Mouse (Mus musculus): ENCODE results near the gene Ggta1.

The Ggta1 gene

DNA sequence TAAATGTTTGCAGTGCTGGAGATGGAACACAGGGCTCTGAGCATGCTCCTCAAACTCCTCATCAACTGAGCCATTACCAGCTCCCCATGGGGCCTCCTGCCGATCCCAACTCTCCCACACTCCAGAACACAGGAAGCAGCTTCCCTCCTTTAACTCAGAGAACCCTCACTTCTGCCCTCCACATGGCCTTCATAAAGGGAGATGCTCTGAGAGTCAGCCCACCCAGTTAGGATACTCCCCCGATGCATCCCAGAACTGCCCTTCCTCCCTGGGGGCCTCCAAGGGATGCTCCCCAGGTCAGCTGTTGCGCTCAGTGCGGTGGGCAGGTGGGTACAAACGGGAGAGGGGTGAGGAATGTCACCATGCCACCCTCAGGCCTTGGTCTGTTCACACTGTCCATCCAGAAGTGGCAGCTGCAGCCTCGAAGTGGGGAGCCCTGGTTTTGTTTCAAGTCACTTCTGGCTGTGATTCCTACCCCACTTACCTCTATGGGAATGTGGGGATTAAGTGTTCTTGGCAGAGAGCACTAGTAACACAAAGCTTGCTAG lies 28.4 kb downstream of the Ggta1 start:
- DNase-seq (ENCODE audit: low read depth, low spot score): no peak

DNA sequence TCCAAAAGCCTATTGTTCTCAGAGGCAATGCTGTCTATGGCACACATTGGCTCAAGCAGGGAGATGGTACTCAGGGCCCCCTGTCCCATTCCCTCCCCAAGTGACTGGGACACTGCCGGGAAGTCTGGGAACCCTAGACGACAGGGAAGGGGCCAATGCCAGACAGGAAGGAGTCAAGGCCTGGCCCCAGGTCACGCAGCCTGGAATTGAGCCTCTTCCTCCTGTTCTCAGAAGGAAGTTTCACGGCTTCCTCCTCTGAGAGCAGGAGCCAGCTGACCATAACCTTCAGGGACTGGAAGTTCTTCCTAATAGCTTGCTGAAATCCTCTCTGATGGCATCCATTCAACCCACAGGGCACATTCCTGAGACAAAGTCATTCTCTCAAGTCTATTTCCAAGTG lies 29.6 kb downstream of the Ggta1 start:
- no peak for DNase-seq (ENCODE audit: low read depth, low spot score)

DNA sequence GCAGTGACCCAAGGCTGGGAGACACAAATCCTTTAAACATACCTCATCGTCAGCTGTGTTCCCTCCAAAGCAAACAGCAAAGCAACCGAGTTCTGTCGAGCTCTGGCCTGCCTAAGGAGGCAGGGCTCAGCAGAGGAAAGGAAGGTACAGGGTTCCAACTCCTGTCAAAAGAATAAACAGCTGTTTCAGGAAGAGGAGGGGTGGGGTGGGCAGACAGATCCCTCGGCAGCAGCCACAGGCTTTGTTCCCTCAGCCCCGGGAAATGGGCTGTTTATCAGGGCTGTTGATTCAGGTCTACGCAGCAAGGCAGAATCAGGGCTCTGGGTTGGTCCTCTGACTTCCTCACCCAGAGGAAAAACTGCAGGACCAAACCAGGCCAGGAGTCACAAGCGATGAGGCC lies 30.6 kb downstream of the Ggta1 start:
- DNase-seq (ENCODE audit: low read depth, low spot score): no peak

DNA sequence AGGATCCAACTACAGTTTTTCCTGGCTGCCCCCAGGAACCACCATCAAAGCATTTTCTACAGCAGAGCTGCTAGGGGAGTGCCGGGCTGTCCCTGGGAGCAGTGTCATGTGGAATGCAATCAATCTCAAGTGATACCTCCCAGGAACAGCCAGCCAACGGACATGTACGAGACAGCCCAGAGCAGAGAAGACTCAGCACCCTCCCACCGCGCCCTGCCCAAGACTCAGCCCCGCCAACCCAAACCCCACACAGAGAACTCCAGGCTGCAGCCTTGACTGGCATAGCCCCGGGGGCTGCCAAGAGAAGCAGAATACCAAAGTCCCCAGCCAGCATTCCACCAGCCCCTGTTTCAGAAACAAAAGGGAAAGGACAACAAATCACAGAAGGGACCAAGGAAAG lies 31.0 kb downstream of the Ggta1 start:
- DNase-seq (ENCODE audit: low read depth, low spot score): no peak

DNA sequence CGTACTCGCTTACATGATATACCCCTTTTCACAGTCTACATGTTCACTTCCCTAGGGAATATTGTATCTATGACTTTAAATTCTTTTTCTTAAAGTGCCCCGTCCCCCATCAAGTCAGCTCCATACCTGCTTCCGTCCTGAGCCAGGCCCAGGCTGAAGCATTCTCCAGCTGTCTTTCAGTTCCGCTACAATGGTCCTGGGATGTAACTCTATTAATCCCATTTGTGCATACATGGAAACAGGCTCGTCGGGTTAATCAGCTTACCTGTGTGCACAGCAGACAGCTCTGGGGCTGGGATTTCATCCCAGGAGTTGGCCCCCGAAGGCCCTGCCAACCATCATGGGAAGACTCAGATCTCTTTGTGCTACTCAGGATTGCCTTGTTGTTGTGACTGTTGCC lies 32.2 kb downstream of the Ggta1 start:
- no peak for DNase-seq (ENCODE audit: low read depth, low spot score)

DNA sequence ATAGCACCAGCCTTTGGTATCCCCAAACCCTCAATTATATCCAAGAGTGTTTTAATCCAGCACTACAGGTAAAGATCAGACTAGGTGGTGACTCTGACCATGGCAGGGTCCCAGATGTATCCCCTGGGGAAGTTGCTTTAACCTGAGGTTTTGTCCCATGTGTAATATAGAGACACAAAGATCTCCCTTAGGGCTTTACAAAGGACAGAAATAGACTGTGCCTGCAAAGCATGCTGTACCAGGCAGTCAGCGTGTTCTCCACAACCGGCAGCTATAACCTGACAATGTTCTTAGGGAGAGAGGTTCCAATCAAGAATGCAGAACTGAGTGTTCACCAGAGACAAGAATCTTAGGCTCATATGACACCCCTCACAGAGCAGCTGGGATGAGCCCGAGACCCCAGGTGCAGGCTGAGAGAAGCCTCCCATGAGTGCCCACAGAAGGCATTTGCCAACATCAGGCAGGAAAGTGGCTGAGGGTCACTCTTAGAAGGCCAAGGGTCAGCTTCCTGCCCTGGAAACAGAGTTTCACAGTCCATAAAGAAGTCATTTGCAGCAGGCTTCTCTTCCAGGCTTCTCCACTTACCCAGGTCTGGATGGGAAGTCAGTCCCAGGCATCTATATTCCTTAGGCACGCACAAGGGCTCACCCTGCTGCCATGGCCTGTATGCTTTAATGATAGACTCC lies 34.3 kb downstream of the Ggta1 start:
- no peak for DNase-seq (ENCODE audit: low read depth, low spot score)

DNA sequence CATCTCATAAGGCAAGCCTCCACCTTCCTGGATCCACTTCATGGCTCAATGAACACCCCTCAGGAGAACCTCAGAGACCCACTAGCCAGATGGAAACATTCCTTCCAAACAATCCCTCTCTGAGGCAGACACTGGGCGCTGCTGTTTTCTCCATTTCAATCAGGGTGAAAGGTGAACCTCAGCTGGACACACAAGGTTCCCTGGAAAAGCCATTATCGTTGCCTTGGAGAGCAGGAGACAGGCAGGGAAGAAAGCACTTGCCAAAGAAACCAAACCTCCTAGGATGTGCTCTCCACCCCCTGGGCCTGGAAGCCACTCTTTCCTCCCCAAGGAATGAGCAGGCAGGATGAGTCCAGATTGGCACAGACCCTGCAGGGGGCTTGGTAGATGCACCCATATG lies 35.5 kb downstream of the Ggta1 start:
- no peak for DNase-seq (ENCODE audit: low read depth, low spot score)

DNA sequence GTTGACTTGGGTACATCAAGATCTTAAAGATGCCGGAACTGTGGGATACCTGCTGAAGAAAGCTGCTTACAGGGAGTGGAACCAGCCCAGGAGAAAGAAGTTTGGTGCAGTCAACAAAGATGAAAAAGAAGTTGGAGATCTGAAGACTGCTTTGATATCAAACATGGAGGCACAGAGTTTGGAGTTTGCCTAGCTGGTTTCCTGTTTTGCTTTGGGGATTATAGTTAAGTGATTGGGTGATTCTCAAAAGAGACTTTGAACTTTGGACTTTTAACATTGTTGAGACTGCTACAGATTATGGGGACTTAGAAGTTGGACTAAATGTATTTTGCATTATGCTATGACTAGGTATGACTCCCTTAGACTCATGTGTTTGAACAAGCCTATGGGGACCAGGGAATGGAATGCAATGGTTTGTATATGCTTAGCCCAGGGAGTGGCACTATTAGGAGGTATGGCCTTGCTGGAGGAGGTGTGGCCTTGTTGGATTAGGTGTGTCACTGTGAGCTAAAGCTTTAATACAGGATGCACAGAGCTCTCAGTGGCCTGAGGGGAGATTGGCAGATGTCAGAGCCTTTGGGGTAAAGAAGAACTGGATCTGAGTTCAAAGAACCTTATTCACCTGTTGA lies 39.2 kb downstream of the Ggta1 start:
- DNase-seq (ENCODE audit: low read depth, low spot score): no peak

DNA sequence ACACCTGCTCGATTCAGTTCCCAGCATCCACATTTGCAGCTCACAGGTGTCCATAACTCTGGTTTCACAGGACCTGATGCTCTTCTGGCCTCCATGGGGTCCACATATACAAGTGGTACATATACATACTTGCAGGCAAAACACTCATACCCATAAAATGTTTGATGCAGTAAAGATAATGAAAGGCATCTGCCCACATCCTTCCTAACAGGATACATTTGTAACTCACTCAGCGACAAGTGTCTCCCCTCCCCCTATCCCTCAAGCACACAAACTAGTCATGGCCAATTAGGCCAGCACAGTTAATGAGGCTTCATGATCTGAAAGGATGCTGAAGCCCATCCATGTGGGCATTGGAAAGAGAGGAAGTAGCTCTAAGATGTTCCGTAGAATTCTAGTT lies 40.6 kb downstream of the Ggta1 start:
- DNase-seq (ENCODE audit: low read depth, low spot score): no peak

DNA sequence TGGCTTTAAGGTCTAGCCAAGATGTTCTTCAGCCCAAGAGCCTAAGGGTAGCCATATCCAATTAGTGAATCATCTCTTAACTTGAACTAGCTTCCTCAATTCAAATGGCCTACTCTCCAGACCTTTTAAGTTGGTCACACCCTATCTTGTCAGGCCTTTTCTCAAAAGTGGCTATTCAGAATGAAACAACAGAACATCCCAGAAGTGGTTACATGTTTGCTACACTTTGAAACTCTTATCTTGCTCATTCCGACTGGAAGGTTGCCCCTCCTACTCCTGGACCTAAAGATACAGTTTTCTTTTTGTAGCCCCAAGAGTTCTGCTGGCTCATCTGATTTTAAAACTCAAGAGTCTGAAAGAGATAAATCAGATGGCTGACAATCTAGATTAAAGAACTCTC lies 42.4 kb downstream of the Ggta1 start:
- DNase-seq (ENCODE audit: low read depth, low spot score): no peak

DNA sequence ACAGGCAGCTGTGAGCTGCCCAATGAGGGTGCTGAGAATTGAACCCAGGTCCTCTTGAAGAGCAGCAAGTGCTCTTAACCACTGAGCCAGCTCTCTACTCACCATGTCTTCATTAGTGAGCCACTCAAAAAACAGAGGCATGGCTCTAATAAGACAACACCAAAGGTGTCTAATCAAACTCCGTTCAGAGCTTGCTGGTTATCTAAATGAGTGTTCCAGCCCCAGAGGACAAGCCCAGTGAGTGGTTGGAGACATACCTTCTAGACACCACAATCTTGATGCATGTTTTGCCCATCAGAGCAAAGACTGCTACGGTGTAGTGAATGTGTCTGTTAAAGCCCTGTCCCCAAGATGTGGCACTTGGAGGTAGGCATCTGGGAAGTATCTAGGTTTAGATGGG lies 43.4 kb downstream of the Ggta1 start:
- DNase-seq (ENCODE audit: low read depth, low spot score): no peak

DNA sequence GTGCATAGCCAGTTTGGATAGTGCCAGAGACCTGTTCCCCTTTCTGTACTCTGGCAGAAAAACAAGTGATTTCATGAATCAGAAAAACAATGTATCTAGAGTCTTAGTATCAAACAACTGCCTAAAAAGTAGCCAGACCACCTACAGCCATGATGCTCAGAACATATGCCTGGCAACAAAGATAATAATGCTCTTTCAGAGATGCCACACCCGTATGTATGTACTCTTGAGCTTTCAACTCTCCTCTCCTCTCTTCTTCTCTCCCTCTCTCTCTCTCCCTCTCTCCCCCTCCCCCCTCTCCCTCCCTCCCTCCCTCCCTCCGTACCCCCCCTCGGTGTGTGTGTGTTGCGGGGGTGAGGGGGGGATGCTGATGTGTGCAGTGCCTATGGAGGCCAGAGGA lies 43.8 kb downstream of the Ggta1 start:
- no peak for DNase-seq (ENCODE audit: low read depth, low spot score)

DNA sequence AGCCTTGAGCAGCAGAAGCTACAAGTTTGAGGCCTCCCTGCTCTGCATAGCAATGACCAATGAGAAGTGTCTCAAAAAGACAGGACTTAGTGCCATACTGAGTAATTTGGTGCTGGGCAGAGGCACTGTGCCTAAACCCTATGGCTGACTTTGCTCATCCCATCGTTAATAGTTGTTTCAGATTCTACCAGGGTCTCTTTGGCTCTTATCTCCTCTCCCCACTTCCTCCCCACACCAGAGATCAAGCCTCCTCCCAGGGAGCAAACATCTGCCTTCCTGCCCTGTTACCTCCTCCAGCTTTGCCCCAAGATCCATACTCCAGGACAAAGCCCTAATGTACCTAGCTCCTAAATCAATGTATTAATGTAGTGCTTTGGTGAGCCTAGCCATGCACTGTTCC lies 45.8 kb downstream of the Ggta1 start:
- no peak for DNase-seq (ENCODE audit: low read depth, low spot score)

DNA sequence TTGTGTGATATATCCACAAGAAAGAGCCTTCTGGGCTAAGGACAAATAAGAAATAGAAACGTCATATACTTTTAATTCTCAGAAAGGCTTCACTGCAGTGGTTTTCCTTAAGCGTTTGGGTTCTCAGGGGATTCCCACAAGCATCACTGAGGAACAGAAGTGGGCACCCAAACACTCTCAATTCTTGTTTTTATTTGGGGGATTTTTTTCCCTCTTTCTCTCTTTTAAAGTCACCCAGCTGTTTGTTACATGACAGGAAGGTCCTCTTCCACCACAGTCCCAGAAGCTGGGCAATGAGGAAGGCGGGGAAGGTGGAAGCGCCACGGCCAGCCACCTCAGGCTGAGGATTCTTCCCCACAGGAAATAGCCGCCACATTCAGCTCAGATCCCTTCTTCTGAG lies 46.6 kb downstream of the Ggta1 start:
- DNase-seq (ENCODE audit: low read depth, low spot score): no peak

DNA sequence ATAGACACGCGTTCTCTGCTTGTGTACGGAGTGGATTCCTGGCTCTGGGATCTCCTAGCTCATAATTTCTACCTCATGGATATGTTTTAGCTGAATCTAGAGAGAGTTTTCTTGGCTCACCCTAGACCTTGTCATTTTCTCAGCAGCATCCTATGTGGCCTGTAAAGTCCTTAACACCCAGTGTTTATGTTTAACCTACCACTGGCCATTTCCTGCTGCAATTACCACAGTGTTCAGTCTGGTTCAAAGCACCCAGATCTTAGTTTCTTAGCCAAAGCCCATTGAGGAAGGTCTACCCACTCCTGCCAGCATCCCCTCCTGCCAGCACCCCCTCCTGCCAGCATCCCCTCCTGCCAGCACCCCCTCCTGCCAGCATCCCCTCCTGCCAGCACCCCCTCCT lies 50.2 kb downstream of the Ggta1 start:
- no peak for DNase-seq (ENCODE audit: low read depth, low spot score)

DNA sequence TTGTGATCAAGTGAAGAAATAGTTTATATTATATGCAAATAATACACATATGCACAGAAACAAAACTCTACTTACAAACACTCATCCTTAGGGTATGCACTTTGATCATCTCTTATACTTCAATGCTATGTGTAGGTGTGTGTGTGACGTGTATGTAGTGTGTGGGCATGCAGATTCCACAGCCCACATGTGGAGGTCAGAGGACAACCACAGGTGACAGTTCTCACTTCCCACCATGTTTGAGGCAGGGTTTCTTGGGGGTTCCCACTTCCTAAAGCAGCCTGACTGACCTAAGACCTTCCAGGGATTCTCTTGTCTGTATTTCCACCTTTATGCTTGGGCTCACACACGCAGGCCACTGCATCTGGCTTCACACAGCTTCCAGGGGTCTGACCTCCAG lies 50.8 kb downstream of the Ggta1 start:
- no peak for DNase-seq (ENCODE audit: low read depth, low spot score)

DNA sequence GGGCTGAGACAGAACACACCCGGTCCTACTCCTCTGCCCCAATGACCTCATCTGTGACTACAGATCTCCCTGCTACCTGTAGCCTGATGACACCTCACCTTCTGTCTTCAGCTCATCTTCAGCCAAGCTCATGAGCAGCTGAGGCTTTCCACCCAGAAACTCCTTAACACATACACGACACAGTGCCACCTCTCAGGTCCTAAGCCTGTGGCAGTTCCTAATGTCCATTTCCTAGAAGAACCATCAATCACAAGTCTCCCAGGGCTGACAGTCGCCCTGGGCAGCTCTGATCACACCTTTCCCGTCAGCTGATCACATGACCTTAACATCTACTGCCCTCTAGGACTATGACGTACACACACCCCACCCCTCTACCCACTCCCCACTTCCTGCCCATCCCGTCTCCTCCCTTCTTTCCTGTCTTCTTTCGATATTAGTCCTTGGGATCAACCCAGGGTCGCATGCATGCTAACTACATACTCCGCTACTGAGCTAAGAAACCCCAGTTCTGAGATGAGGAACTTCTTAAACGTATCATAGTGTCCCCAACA lies 51.3 kb downstream of the Ggta1 start:
- DNase-seq (ENCODE audit: low read depth, low spot score): no peak

DNA sequence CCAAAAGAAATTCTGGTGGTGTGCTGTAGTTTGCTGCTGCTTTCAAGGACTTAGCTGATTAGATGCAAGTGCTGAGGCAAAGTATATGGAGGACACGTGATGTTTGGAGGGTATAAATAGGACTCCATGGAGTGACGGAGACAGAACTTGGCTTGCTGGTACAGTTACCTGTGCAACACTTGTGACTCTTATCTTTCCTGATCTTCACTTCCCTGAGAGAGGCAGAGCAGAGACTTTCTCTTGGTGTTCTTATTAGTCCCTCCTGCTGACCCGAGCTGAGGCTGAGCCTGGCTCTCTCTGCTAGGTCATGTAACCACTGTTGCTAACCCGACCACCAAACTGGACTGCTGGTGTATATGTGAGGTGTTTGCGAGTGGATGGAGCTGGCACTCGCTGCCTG lies 53.6 kb downstream of the Ggta1 start:
- no peak for DNase-seq (ENCODE audit: low read depth, low spot score)

DNA sequence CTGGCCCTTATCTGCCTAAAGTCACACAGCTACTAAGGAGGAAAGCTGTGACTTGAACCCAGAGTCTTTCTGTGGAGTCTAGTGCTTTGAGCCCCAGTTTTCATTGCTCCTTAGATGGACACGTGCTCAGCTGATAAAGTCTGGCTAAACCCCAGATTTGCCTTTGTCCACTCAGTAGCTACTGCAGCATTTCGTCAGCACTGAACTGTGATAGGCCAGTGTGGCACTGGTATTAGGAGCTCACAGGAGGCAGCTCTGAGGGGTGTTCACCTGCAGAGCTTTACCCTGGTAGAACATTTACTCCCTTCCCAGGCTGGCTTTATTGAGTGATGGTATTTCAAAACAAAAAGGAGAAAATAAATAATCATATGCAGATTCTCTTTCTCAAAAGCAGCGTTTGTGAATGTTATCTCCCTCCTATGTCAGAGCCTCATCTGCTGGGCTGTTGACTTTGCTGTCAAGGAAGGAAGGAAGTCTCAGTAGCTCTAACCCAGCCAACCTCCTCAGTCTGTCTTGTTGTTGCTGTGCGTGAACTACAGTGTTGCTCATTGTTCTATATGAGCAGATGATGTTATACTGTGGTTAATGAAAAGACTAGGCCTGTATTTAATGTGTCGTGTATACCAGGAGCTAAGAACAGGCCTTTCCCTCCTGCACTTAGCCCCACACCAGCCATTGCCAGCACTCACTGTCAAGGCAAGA lies 54.5 kb downstream of the Ggta1 start:
- DNase-seq (ENCODE audit: low read depth, low spot score): no peak

DNA sequence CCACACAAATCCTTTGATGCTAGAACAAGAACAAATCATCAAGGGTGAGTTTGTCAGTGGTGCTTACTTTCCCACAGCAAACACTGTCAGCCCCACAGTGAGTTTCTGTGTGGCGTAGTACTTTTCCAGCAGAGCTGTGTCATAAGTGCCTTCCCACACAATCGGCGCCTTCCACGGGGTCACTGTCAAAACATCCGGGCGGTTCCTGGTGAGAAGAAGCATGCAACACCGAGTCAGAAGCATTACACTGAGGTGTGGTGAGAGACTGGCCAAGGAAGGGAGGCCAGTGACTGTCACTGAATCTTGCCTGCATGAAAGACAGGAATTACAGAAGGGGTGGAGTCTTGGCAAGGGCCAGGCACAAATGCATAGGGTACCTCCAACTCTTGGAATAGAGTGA lies 55.2 kb downstream of the Ggta1 start:
- DNase-seq (ENCODE audit: low read depth, low spot score): no peak

DNA sequence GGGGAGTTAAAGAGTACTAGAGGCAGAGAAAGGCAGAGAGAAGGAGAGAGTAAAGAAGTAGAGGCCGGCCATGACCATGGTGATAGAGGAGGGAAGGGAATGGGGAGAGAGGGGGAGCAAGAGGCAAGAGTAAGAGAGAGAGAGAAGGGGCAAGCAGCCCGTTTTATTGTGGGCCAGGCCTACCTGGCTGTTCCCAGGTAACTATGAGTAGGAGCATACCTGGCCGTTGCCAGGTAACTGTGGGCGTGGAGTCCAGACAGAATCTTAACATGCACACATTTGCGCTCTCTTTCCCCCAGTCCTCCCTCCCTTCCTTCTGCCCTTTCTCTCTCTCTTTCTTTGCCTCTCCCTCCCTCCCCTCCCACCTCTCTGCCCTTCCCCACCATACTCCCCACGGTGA lies 55.8 kb downstream of the Ggta1 start:
- no peak for DNase-seq (ENCODE audit: low read depth, low spot score)

DNA sequence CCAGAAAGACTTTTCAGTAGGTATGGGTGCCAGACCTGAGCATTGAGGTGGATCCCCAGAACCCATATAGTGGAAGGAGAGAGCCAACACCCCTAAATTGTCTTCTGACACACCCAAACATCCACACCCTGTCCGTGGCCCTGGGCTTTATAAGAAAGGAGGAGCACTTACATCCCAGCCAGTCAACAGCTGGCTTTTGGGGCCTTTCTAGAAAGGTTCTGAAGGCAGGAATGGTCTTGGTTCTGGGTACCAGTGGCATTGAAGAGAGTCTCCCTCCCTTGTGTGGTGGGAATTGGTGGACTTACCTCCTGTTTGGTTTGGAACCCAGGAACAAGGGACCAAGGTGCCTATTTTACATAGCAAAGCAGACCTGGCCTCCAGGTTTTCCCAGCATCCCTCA lies 56.4 kb downstream of the Ggta1 start:
- DNase-seq (ENCODE audit: low read depth, low spot score): no peak

DNA sequence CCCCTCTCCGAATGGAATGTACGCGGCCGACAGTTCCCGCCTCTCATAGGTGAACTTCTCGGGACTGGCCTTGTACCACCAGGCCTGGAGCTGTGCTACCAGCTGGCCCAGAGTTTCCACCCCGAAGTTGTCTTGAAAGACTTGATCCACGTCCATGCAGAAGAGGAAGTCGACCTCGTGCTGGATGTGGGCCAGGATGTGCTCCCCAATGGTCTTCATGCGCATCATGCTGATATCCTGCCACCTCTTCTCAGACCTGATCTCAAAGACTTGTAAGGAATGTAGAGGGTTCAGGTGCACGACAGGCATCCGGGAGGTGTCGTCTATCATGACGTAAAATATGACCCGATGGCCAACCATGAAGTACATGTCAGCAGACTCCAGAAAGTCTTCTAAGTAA lies 60.6 kb downstream of the Ggta1 start:
- no peak for DNase-seq (ENCODE audit: low read depth, low spot score)

Measured in brain, embryonic 18.5 days (tissue).